Mouse (Mus musculus) ovary, adult 18-20 months (tissue): ENCODE measurements at regions not wholly inside any gene's neighbourhood (a gene's known extent, or its start where the extent isn't known, plus 50 kb on each side); places are given as distances from the start of the nearest gene placed in this dataset.

Experiments
- DNase-seq: peaks from one replicate; pipeline ENCODE4 v3.0.0; 2022; ENCODE audit warnings: low spot score, mixed read lengths

GRCm38 (mm10) chr6:7476907-7477306 lies 77.8 kb upstream of the Tac1 start:
- DNase-seq = no peak

- DNase-seq = no peak
Measured at GRCm38 (mm10) chr6:7494299-7494698, 60.4 kb upstream of the Tac1 start.

DNA sequence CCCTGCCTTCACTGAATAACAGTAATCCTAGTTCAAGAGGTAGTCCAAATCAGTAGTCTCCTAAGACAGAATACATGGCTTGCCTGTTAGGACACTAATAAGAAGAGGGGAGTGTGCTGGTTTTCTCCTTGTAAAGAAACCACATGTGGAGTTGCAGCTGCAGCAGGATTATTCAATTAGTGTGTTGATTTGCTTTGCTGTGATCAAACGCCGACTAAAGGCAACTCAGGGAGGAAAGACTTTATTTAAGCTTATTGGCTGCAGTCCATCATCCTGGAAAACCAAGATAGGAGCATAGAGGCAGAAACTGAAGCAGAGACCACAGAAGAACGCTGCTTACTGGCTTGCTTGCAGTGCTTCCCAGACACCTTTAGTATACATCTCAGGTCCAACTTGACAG lies 57.9 kb upstream of the Tac1 start:
- DNase-seq = no peak
